Comparison of ENCODE assay signal across 8 mouse cellular contexts in the genomic region with DNA sequence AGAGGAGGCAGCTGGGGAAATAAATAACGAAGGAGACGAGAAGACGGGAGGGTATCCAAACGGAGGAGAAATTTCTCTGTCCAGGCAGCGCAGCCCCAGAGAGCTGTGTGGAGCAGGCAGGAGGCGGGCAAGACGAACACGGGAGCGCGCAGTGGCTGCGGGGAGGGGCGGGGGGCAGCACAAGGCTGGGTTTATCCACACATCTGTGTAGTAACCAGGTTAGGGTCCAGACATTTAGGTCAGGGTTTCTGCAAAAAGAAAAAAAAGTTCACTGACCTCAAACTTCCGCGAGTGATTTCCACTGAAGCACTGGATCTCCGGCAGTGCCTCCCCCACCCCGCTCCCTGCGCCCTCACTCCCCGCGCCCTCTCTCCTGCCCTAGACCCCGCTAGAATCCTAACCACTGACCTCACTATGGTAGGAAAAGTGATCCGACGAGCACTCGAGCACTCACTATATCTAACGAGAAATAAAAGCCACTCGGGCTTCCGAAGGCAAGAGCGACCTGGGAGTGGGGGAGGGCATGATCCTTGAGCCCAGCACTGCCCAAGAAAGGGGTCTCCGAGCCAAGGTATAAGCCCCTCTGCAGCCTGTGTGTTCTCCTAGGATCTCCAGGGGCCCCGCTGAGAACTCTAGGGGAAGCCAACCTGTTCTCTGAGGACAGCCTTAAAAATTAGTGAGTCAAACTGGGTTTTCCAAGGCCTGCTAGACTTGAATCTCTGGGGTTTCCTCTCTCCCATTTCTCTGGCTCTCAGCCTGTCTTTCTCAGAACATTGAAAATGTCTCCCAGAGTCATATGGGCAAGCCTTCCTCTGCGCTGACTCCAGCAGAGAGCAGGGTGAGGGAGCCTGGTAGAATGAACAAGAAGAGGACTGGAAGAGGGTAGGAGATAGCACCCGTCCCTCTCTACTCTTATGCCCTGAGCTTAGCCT. TPM values are rescaled to one million over a fixed set of nuclear protein-coding genes. Genes with fewer than 3 reads are reported as not detected.
DNase-seq lines count a peak whose midpoint lies in the region; ATAC-seq and TF ChIP-seq lines count a peak whose summit lies in the region.

Cacna1e (minus strand) TSS at position 227 of the 932 bp plus-strand sequence.

- no peak for TF ChIP-seq POLR2A in cortical plate, adult 2 months (IDR thresholded peaks at IDR 0.05; ENCODE audit: extremely low read depth, insufficient read depth, low read length)
- TF ChIP-seq POLR2A in small intestine, adult 2 months (IDR thresholded peaks at IDR 0.05; ENCODE audit: low read depth, low read length), result no peak

- peaks cover 47% of the 10 kb centered on the region for H3K27me3 ChIP-seq in hindbrain, embryonic 10.5 days (ENCODE audit: insufficient read depth, poor library complexity, severe bottlenecking)
- peaks cover 42% of the 10 kb centered on the region for H3K27me3 ChIP-seq in liver, embryonic 12.5 days (replicated peaks)
- peaks cover 22% of the 10 kb centered on the region for H3K27me3 ChIP-seq in small intestine, adult 2 months (ENCODE audit: control insufficient read depth, insufficient read depth, low read length)

- WGBS in hindbrain, embryonic 10.5 days, result 6% methylated on average over 31 of the region's 31 CpGs
- WGBS in liver, embryonic 12.5 days (ENCODE audit: insufficient replicate concordance), result 10% methylated on average over 31 of the region's 31 CpGs
- WGBS in small intestine, adult 2 months, result 9% methylated on average over 31 of the region's 31 CpGs

- H3K4me2 ChIP-seq in liver, embryonic 12.5 days, result peak within 1 kb of the TSS; percentile 51

- no peak for TF ChIP-seq CTCF in cortical plate, adult 2 months (IDR thresholded peaks at IDR 0.05; ENCODE audit: extremely low read depth, insufficient read depth, low read length)
- TF ChIP-seq CTCF in small intestine, adult 2 months (IDR thresholded peaks at IDR 0.05; ENCODE audit: extremely low read depth, insufficient read length, insufficient replicate concordance, low read depth, low read length), result no peak

- H3K4me1 ChIP-seq in cortical plate, adult 2 months (ENCODE audit: control insufficient read depth, insufficient read depth, low read length), result peaks cover 4% of the 10 kb centered on the region
- H3K4me1 ChIP-seq in hindbrain, embryonic 10.5 days (replicated peaks), result peaks cover 46% of the 10 kb centered on the region
- H3K4me1 ChIP-seq in liver, embryonic 12.5 days, result no peaks in the 10 kb centered on the region; the same call in none of the 2 replicates
- H3K4me1 ChIP-seq in small intestine, adult 2 months (ENCODE audit: control insufficient read depth, insufficient read depth, insufficient read length, low read length), result no peaks in the 10 kb centered on the region

- ATAC-seq in liver, embryonic 12.5 days, result no peak

- H3K9ac ChIP-seq in liver, embryonic 12.5 days, result no peak within 1 kb of the TSS

- no peaks in the 10 kb centered on the region for H3K9me3 ChIP-seq in hindbrain, embryonic 10.5 days
- H3K9me3 ChIP-seq in liver, embryonic 12.5 days (replicated peaks), result no peaks in the 10 kb centered on the region

- peak; percentile 28 for DNase-seq in kidney, postnatal 10 days
- no peak for DNase-seq in kidney, adult 11 months
- DNase-seq in R1 (ENCODE audit: low read depth, low spot score), result peak; percentile 7
- peak; percentile 52 for DNase-seq in hindbrain, embryonic 10.5 days (ENCODE audit: low spot score)
- DNase-seq in gastrocnemius, postnatal 25 days, result no peak

- H3K36me3 ChIP-seq in hindbrain, embryonic 10.5 days, result no peaks in the 10 kb centered on the region
- H3K36me3 ChIP-seq in liver, embryonic 12.5 days, result no peaks in the 10 kb centered on the region
- no peaks in the 10 kb centered on the region for H3K36me3 ChIP-seq in small intestine, adult 2 months (ENCODE audit: control insufficient read depth, insufficient read depth, low read length)

- peak within 1 kb of the TSS; percentile 38 for H3K4me3 ChIP-seq in cortical plate, adult 2 months (ENCODE audit: insufficient read depth, low read length)
- peak within 1 kb of the TSS; percentile 55 for H3K4me3 ChIP-seq in hindbrain, embryonic 10.5 days
- peak within 1 kb of the TSS; percentile 29 for H3K4me3 ChIP-seq in liver, embryonic 12.5 days
- peak within 1 kb of the TSS; percentile 53 for H3K4me3 ChIP-seq in small intestine, adult 2 months (ENCODE audit: low read depth, low read length)

- no peak within 1 kb of the TSS for H3K27ac ChIP-seq in cortical plate, adult 2 months (ENCODE audit: insufficient read depth, low read length)
- H3K27ac ChIP-seq in hindbrain, embryonic 10.5 days, result peak within 1 kb of the TSS; percentile 73
- H3K27ac ChIP-seq in liver, embryonic 12.5 days, result no peak within 1 kb of the TSS
- no peak within 1 kb of the TSS for H3K27ac ChIP-seq in small intestine, adult 2 months (ENCODE audit: insufficient read depth, low read depth, low read length)

RNA-seq across cellular contexts. Expression of gene Cacna1e, which starts in this region (rescaled TPM):
- polyA plus RNA-seq in cortical plate, adult 2 months (2012; rRNA removed), result 53.6 and 56.0 TPM in 2 replicates
- 1.1 and 1.8 TPM in 2 replicates for polyA plus RNA-seq in hindbrain, embryonic 10.5 days (2016; fragmentation: Nextera tagmentation; extraction: Ambion mirVana)
- 0.05 TPM in 2 replicates for polyA plus RNA-seq in liver, embryonic 12.5 days (2016; fragmentation: Nextera tagmentation; extraction: Ambion mirVana)
- 0.76 TPM in 2 replicates for polyA plus RNA-seq in small intestine, adult 2 months (2012; rRNA removed)
- under 1 TPM; 0.05 to 0.19 TPM for total RNA-seq in gastrocnemius, postnatal 25 days (2021)

Comparison
In these comparisons a context has a peak if more than half of its experiments do, and no peak if none do; other contexts are left out.
1. RNA of gene Cacna1e (polyA plus RNA-seq): 53.6 to 56.0 TPM in cortical plate, adult 2 months; 1.1 to 1.8 TPM in hindbrain, embryonic 10.5 days, 0.76 TPM in small intestine, adult 2 months and 0.05 TPM in liver, embryonic 12.5 days; every median in the first group is over 10 times any median in the second.
2. DNase-seq: peak in kidney, postnatal 10 days (single experiment), R1 (single experiment) and hindbrain, embryonic 10.5 days (single experiment); none in kidney, adult 11 months (single experiment) and gastrocnemius, postnatal 25 days (single experiment).
3. Peak in every context shown above with its lines, with median percentiles within 50 percentile points of each other: H3K4me3 ChIP-seq.